Mouse (Mus musculus): ENCODE measurements around the gene Mns1. TPM values are rescaled to one million over a fixed set of nuclear protein-coding genes. Genes with fewer than 3 reads are reported as not detected.
A peak's percentile ranks its signal among the peaks of the same experiment; 100 is the strongest.
"Not testable (repeated sequence)": the region's sequence is repeated elsewhere in the genome, so short reads cannot be mapped to it uniquely, and the experiment has no call there.

Gene Mns1
- polyA plus RNA-seq, 1 experiment from 2014 or later = 5.0 TPM

DNA sequence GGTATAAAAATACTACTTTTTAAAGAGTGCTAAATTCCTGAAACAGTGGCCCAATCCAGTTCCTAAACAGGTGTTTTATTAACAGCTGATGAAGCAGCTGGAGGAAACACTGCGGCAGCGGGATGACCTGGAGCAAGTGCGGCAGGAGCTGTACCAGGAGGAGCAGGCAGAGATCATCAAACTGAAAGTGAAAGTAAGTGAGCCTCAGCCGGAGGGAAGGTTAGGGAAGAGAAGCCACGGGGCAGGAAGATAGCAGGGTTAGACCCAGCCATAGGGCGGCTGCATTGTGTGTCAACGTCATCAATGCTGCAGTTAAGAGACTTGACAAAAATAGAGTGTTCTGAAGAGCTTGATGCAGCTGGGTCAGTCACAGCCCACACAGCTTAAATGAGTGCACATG, 11.6 kb downstream of the Mns1 start:
- peak overlapping the region; percentile 48 for H3K4me2 ChIP-seq (replicated peaks; ENCODE audit: low read depth)
- peak; percentile 59; the same call in 1 of the 2 replicates for ATAC-seq (ENCODE audit: low FRiP score, low TSS enrichment)
- no peak for DNase-seq (ENCODE audit: low spot score)
- no peaks in the 10 kb centered on the region for H3K36me3 ChIP-seq (ENCODE audit: control insufficient read depth, insufficient read depth, low read length)
- H3K27me3 ChIP-seq (ENCODE audit: control insufficient read depth, insufficient read depth, low read length) = no peaks in the 10 kb centered on the region
- peak overlapping the region; percentile 8; the same call in 1 of the 2 replicates for H3K9ac ChIP-seq (ENCODE audit: low read length)
- no peaks in the 10 kb centered on the region for H3K9me3 ChIP-seq (ENCODE audit: control insufficient read depth, low read length)
- H3K4me1 ChIP-seq (replicated peaks; ENCODE audit: control insufficient read depth, insufficient read depth) = no peaks in the 10 kb centered on the region
- TF ChIP-seq CTCF (IDR thresholded peaks at IDR 0.05; ENCODE audit: low read depth) = no peak
- no peak for TF ChIP-seq EP300 (optimal IDR thresholded peaks at IDR 0.05)
- peak overlapping the region; percentile 35 for H3K4me3 ChIP-seq (ENCODE audit: low read depth, low read length)
- peak overlapping the region; percentile 58 for H3K27ac ChIP-seq (replicated peaks)
- 55% methylated on average over 7 of the region's 7 CpGs for WGBS

DNA sequence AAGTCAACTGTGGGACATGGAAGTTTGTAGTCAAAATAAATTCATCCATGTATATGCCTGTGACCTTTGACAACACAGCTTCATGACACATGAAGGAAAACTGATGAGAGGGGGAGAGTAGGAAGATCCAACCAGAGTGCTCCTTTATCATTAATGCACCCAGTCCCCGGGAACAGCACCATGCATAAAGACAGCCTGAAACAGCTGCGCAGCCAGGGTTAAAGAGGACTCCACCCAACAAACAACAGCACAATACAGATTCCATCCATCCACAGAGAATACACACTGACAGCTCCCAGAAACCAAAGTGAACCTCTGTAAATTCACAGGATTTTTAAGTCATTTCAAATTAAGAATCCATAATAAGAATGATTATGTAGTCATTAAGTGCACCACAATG, 12.0 kb downstream of the Mns1 start:
- peak overlapping the region; percentile 35 for H3K4me3 ChIP-seq (ENCODE audit: low read depth, low read length)
- 50% methylated on average over 2 of the region's 2 CpGs for WGBS
- H3K4me2 ChIP-seq (replicated peaks; ENCODE audit: low read depth) = peak overlapping the region; percentile 48
- H3K36me3 ChIP-seq (ENCODE audit: control insufficient read depth, insufficient read depth, low read length) = no peaks in the 10 kb centered on the region
- H3K27me3 ChIP-seq (ENCODE audit: control insufficient read depth, insufficient read depth, low read length) = no peaks in the 10 kb centered on the region
- ATAC-seq (ENCODE audit: low FRiP score, low TSS enrichment) (no peak), DNase-seq (ENCODE audit: low spot score) (no peak)
- H3K9ac ChIP-seq (ENCODE audit: low read length) = peak overlapping the region; percentile 8; the same call in 1 of the 2 replicates
- no peak for TF ChIP-seq CTCF (IDR thresholded peaks at IDR 0.05; ENCODE audit: low read depth)
- TF ChIP-seq EP300 (optimal IDR thresholded peaks at IDR 0.05) = no peak
- no peaks in the 10 kb centered on the region for H3K9me3 ChIP-seq (ENCODE audit: control insufficient read depth, low read length)
- peak overlapping the region; percentile 58 for H3K27ac ChIP-seq (replicated peaks)
- H3K4me1 ChIP-seq (replicated peaks; ENCODE audit: control insufficient read depth, insufficient read depth) = no peaks in the 10 kb centered on the region

DNA sequence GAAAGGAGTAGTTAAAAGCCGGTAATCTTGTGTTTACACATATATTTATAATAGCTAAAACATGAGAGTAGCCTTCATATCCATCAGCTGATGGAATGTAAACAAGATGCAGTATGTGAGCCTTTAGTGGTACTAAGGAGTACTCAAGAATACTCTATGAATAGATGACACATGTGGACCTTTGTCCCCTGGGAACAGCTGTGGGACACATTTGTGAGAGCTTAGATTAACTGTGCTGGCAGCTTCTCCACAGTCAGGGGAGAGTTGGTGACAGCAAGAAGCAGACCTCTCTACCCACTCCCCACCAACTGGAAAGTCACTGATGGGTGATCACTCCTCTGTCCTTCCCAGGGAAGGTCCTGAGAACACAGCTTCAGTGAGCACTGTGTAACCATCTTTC, 12.6 kb downstream of the Mns1 start:
- 0 out of 2 replicates have a peak, but pooled peaks have one; percentile 15 for ATAC-seq (ENCODE audit: low FRiP score, low TSS enrichment)

DNA sequence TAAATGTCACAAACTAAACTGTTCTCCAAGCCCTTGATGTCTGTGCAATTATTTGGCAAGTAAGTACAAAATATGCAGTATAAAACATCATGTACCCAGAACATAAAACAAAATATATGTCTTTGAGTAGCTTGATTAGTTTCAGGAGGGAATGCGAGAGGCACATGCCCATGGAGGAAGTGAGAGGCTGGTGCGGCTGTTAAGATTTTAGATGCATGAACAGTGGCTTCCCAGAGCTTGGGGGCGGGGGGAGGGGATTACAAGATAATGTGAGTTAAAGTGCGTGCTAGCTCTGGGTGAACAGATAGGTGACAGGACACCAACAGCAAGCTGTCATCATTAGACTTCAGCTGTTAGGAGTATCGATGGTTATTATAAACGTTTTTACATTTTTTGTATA, 13.3 kb downstream of the Mns1 start:
- ATAC-seq (ENCODE audit: low FRiP score, low TSS enrichment) = no peak
- WGBS = 73% methylated on average over 6 of the region's 6 CpGs
- Histone ChIP-seq H3K27ac (replicated peaks) (no peak overlapping the region), H3K4me2 (replicated peaks; ENCODE audit: low read depth) (no peak overlapping the region), H3K4me3 (ENCODE audit: low read depth, low read length) (no peak overlapping the region), H3K36me3 (ENCODE audit: control insufficient read depth, insufficient read depth, low read length) (no peaks in the 10 kb centered on the region), H3K9me3 (ENCODE audit: control insufficient read depth, low read length) (no peaks in the 10 kb centered on the region), H3K27me3 (ENCODE audit: control insufficient read depth, insufficient read depth, low read length) (no peaks in the 10 kb centered on the region), H3K9ac (ENCODE audit: low read length) (no peak overlapping the region), H3K4me1 (replicated peaks; ENCODE audit: control insufficient read depth, insufficient read depth) (no peaks in the 10 kb centered on the region)
- no peak for DNase-seq (ENCODE audit: low spot score)
- no peak for TF ChIP-seq CTCF (IDR thresholded peaks at IDR 0.05; ENCODE audit: low read depth)
- no peak for TF ChIP-seq EP300 (optimal IDR thresholded peaks at IDR 0.05)

More for the DNA sequence above, 12.6 kb downstream of the Mns1 start:
- H3K36me3 ChIP-seq (ENCODE audit: control insufficient read depth, insufficient read depth, low read length) = no peaks in the 10 kb centered on the region
- H3K27ac ChIP-seq (replicated peaks) = no peak overlapping the region
- DNase-seq (ENCODE audit: low spot score) = no peak
- H3K4me1 ChIP-seq (replicated peaks; ENCODE audit: control insufficient read depth, insufficient read depth) = no peaks in the 10 kb centered on the region
- no peak overlapping the region for H3K4me3 ChIP-seq (ENCODE audit: low read depth, low read length)
- no peaks in the 10 kb centered on the region for H3K27me3 ChIP-seq (ENCODE audit: control insufficient read depth, insufficient read depth, low read length)
- H3K4me2 ChIP-seq (replicated peaks; ENCODE audit: low read depth) = no peak overlapping the region
- no peak for TF ChIP-seq CTCF (IDR thresholded peaks at IDR 0.05; ENCODE audit: low read depth)
- TF ChIP-seq EP300 (optimal IDR thresholded peaks at IDR 0.05) = no peak
- 39% methylated on average over 1 of the region's 1 CpGs for WGBS
- no peak overlapping the region for H3K9ac ChIP-seq (ENCODE audit: low read length)
- no peaks in the 10 kb centered on the region for H3K9me3 ChIP-seq (ENCODE audit: control insufficient read depth, low read length)

DNA sequence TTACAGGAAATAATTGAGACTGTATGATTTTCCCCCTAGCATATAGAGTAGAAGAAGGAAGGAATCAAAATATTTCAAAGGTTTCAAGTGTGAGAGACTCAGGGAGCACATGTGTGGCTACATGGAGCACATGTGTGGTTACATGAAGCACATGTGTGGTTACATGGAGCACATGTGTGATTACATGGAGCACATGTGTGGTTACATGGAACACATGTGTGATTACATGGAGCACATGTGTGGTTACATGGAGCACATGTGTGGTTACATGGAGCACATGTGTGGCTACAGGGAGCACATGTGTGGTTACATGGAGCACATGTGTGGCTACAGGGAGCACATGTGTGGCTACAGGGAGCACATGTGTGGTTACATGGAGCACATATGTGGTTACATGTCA, 16.5 kb downstream of the Mns1 start:
- not testable (repeated sequence) for H3K9me3 ChIP-seq (ENCODE audit: control insufficient read depth, low read length); H3K4me1 ChIP-seq (replicated peaks; ENCODE audit: control insufficient read depth, insufficient read depth); H3K36me3 ChIP-seq (ENCODE audit: control insufficient read depth, insufficient read depth, low read length); H3K9ac ChIP-seq (ENCODE audit: low read length); H3K27ac ChIP-seq (replicated peaks); H3K27me3 ChIP-seq (ENCODE audit: control insufficient read depth, insufficient read depth, low read length); H3K4me3 ChIP-seq (ENCODE audit: low read depth, low read length); ATAC-seq (ENCODE audit: low FRiP score, low TSS enrichment); DNase-seq (ENCODE audit: low spot score); H3K4me2 ChIP-seq (replicated peaks; ENCODE audit: low read depth)

DNA sequence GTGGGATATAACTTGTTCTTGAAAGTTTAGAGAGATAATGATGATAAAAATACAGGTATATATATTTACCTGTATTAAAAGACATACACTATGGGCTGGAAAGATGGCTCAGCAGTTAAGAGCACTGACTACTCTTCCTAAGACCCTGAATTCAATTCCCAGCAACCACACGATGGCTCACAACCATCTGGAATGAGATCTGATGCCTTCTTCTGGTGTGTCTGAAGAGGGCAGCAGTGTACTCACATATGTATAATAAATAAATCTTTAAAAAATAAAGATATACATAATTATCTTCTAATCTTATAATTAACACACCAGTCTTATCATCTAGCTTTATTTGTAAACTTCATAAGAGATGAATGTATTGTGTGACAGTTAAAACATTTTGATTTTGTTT, 18.6 kb downstream of the Mns1 start:
- no peak for DNase-seq (ENCODE audit: low spot score)

More for the DNA sequence above, 18.6 kb downstream of the Mns1 start:
- no peak for TF ChIP-seq EP300 (optimal IDR thresholded peaks at IDR 0.05)
- TF ChIP-seq CTCF (IDR thresholded peaks at IDR 0.05; ENCODE audit: low read depth) = 0 out of 2 replicates have a peak, but pooled peaks have one; percentile 13
- Histone ChIP-seq H3K9me3 (ENCODE audit: control insufficient read depth, low read length) (no peaks in the 10 kb centered on the region), H3K9ac (ENCODE audit: low read length) (no peak overlapping the region), H3K4me1 (replicated peaks; ENCODE audit: control insufficient read depth, insufficient read depth) (no peaks in the 10 kb centered on the region), H3K4me3 (ENCODE audit: low read depth, low read length) (no peak overlapping the region), H3K27me3 (ENCODE audit: control insufficient read depth, insufficient read depth, low read length) (no peaks in the 10 kb centered on the region), H3K4me2 (replicated peaks; ENCODE audit: low read depth) (no peak overlapping the region), H3K27ac (replicated peaks) (no peak overlapping the region), H3K36me3 (ENCODE audit: control insufficient read depth, insufficient read depth, low read length) (no peaks in the 10 kb centered on the region)
- no peak for ATAC-seq (ENCODE audit: low FRiP score, low TSS enrichment)
- WGBS = 18% methylated on average over 1 of the region's 1 CpGs

Data from stomach, postnatal 0 days (tissue).